Mouse (Mus musculus) erythroblast, adult 5-6 weeks (primary cell): ENCODE measurements around the gene Olfr325. TPM values are rescaled to one million over a fixed set of nuclear protein-coding genes. Genes with fewer than 3 reads are reported as not detected.

Experiments
- ATAC-seq: replicated peaks from 2 replicates; pipeline ENCODE4 v1.8.0; 2016; ENCODE audit warnings: moderate number of reproducible peaks, mild to moderate bottlenecking, moderate TSS enrichment, inconsistent platforms; ENCODE audit not compliant: poor library complexity, low FRiP score, severe bottlenecking
- total RNA-seq, 2 experiments: library from RNA; stranded (forward) in 1 of 2; stranded (reverse) in 1 of 2; fragments of 150-400 nt in 1 of 2; fragments of 200-764, 138-1000 nt in 1 of 2; gene quantifications; 2 replicates each; pipeline versions ENCODE4 v1.2.3 to v1.2.4; 2015 to 2017; ENCODE audit warnings: low replicate concordance in 2 of 2

Gene Olfr325
- total RNA-seq, 2 experiments from 2014 or later = not detected

GRCm38 (mm10) chr11:58618793-58619192, 41.3 kb downstream of the Olfr325 start:
- ATAC-seq = no peak

DNA sequence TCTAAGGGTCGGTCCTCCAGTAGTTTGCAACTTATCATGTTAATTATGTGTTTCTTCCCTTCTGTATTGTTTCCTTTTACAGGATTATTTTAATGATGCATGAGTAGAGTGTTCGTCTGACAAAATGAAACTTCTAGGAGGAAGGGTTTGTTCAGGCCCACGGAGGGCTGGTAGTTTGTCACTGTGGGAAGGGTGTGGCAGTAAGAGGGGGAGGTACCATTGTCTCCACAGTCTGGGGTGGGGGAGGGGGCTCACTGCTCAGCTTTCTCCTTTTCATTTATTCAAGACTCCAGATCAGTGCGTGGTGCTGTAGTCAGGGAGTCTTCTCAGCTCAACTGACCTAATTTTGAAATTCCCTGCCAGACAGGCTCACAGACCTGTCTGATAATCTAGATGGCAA, 48.6 kb downstream of the Olfr325 start:
- ATAC-seq = no peak

DNA sequence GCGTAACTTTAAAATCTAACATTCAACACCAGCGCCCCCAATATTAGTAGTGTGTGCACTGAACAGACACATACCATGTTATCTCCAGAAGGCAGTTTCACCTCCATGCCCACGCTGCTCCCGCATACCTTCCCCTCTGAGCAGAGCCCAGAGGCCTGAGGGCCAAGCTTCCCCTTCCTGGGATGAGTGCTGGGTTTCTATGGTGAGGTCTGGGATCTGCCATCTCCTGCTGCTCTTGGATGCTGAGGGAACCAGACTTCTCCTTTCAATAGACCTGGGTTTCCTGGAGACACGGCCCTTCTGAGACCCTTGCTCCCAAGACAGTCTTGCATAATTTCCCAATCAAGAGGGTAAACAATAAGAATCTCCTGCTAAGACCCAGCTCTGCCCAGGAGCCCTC, 52.9 kb downstream of the Olfr325 start, which contains the start of gene Olfr323:
TSS of gene Olfr323 (minus strand) at position 101 of the 400 bp plus-strand sequence.
- no peak for ATAC-seq

Other genes with a start within 250 kb of the Olfr325 start
- 15.0 and 31.9 TPM in 2 replicates for gene Zfp672, start 247.4 kb upstream of the Olfr325 start, total RNA-seq (2015; ENCODE audit: low replicate concordance)
- gene Zfp672, start 247.4 kb upstream of the Olfr325 start, total RNA-seq (2017; ENCODE audit: low replicate concordance) = 28.5 and 31.1 TPM in 2 replicates
- 13.6 and 20.0 TPM in 2 replicates for gene Sh3bp5l, start 247.0 kb upstream of the Olfr325 start, total RNA-seq (2015; ENCODE audit: low replicate concordance)
- gene Sh3bp5l, start 247.0 kb upstream of the Olfr325 start, total RNA-seq (2017; ENCODE audit: low replicate concordance) = 31.9 and 94.6 TPM in 2 replicates
- not detected in 2 replicates for gene Lypd8, start 198.7 kb upstream of the Olfr325 start, total RNA-seq (2015; ENCODE audit: low replicate concordance)
- not detected in 2 replicates for gene Lypd8, start 198.7 kb upstream of the Olfr325 start, total RNA-seq (2017; ENCODE audit: low replicate concordance)
- gene 1810065E05Rik, start 156.6 kb upstream of the Olfr325 start, total RNA-seq (2015; ENCODE audit: low replicate concordance) = not detected in 2 replicates
- gene 1810065E05Rik, start 156.6 kb upstream of the Olfr325 start, total RNA-seq (2017; ENCODE audit: low replicate concordance) = not detected in 2 replicates
- not detected in 2 replicates for gene Gm12253, start 145.2 kb upstream of the Olfr325 start, total RNA-seq (2015; ENCODE audit: low replicate concordance)
- gene Gm12253, start 145.2 kb upstream of the Olfr325 start, total RNA-seq (2017; ENCODE audit: low replicate concordance) = not detected in 2 replicates
- gene Lypd9, start 124.8 kb upstream of the Olfr325 start, total RNA-seq (2015; ENCODE audit: low replicate concordance) = not detected in 2 replicates
- not detected in 2 replicates for gene Lypd9, start 124.8 kb upstream of the Olfr325 start, total RNA-seq (2017; ENCODE audit: low replicate concordance)
- not detected in 2 replicates for gene Olfr30, start 115.5 kb upstream of the Olfr325 start, total RNA-seq (2015; ENCODE audit: low replicate concordance)
- gene Olfr30, start 115.5 kb upstream of the Olfr325 start, total RNA-seq (2017; ENCODE audit: low replicate concordance) = not detected in 2 replicates
- gene Olfr332, start 85.2 kb upstream of the Olfr325 start, total RNA-seq (2015; ENCODE audit: low replicate concordance) = not detected in 2 replicates
- gene Olfr332, start 85.2 kb upstream of the Olfr325 start, total RNA-seq (2017; ENCODE audit: low replicate concordance) = not detected in 2 replicates
- not detected in 2 replicates for gene Olfr331, start 75.2 kb upstream of the Olfr325 start, total RNA-seq (2015; ENCODE audit: low replicate concordance)
- gene Olfr331, start 75.2 kb upstream of the Olfr325 start, total RNA-seq (2017; ENCODE audit: low replicate concordance) = not detected in 2 replicates
- not detected in 2 replicates for gene Olfr330, start 42.9 kb upstream of the Olfr325 start, total RNA-seq (2015; ENCODE audit: low replicate concordance)
- not detected in 2 replicates for gene Olfr330, start 42.9 kb upstream of the Olfr325 start, total RNA-seq (2017; ENCODE audit: low replicate concordance)
- gene Olfr329-ps, start 31.3 kb upstream of the Olfr325 start, total RNA-seq (2015; ENCODE audit: low replicate concordance) = not detected in 2 replicates
- not detected in 2 replicates for gene Olfr329-ps, start 31.3 kb upstream of the Olfr325 start, total RNA-seq (2017; ENCODE audit: low replicate concordance)
- gene Olfr328, start 22.1 kb upstream of the Olfr325 start, total RNA-seq (2015; ENCODE audit: low replicate concordance) = not detected in 2 replicates
- 0.42 TPM in 1 of 2 replicates, not detected in the other for gene Olfr328, start 22.1 kb upstream of the Olfr325 start, total RNA-seq (2017; ENCODE audit: low replicate concordance)
- gene Olfr224, start 7.2 kb upstream of the Olfr325 start, total RNA-seq (2015; ENCODE audit: low replicate concordance) = not detected in 2 replicates
- not detected in 2 replicates for gene Olfr224, start 7.2 kb upstream of the Olfr325 start, total RNA-seq (2017; ENCODE audit: low replicate concordance)
- gene Olfr324, start 17.4 kb downstream of the Olfr325 start, total RNA-seq (2015; ENCODE audit: low replicate concordance) = not detected in 2 replicates
- 0.14 TPM in 1 of 2 replicates, not detected in the other for gene Olfr324, start 17.4 kb downstream of the Olfr325 start, total RNA-seq (2017; ENCODE audit: low replicate concordance)
- gene 2210407C18Rik, start 38.3 kb downstream of the Olfr325 start, total RNA-seq (2015; ENCODE audit: low replicate concordance) = not detected in 2 replicates
- gene 2210407C18Rik, start 38.3 kb downstream of the Olfr325 start, total RNA-seq (2017; ENCODE audit: low replicate concordance) = not detected in 2 replicates
- gene Olfr323, start 52.8 kb downstream of the Olfr325 start, total RNA-seq (2015; ENCODE audit: low replicate concordance) = 3.5 TPM in 1 of 2 replicates, not detected in the other
- gene Olfr323, start 52.8 kb downstream of the Olfr325 start, total RNA-seq (2017; ENCODE audit: low replicate concordance) = not detected in 2 replicates
- gene Trim58, start 62.7 kb downstream of the Olfr325 start, total RNA-seq (2015; ENCODE audit: low replicate concordance) = 320 and 369 TPM in 2 replicates
- gene Trim58, start 62.7 kb downstream of the Olfr325 start, total RNA-seq (2017; ENCODE audit: low replicate concordance) = 372 and 438 TPM in 2 replicates
- 0.38 and 1.0 TPM in 2 replicates for gene Olfr322, start 81.1 kb downstream of the Olfr325 start, total RNA-seq (2015; ENCODE audit: low replicate concordance)
- 0.42 and 1.0 TPM in 2 replicates for gene Olfr322, start 81.1 kb downstream of the Olfr325 start, total RNA-seq (2017; ENCODE audit: low replicate concordance)
- not detected in 2 replicates for gene Olfr320, start 103.4 kb downstream of the Olfr325 start, total RNA-seq (2015; ENCODE audit: low replicate concordance)
- not detected in 2 replicates for gene Olfr320, start 103.4 kb downstream of the Olfr325 start, total RNA-seq (2017; ENCODE audit: low replicate concordance)
- not detected in 2 replicates for gene Olfr319, start 121.4 kb downstream of the Olfr325 start, total RNA-seq (2015; ENCODE audit: low replicate concordance)
- not detected in 2 replicates for gene Olfr319, start 121.4 kb downstream of the Olfr325 start, total RNA-seq (2017; ENCODE audit: low replicate concordance)
- not detected in 2 replicates for gene Olfr318, start 146.3 kb downstream of the Olfr325 start, total RNA-seq (2015; ENCODE audit: low replicate concordance)
- gene Olfr318, start 146.3 kb downstream of the Olfr325 start, total RNA-seq (2017; ENCODE audit: low replicate concordance) = not detected in 2 replicates
- gene Olfr317, start 161.5 kb downstream of the Olfr325 start, total RNA-seq (2015; ENCODE audit: low replicate concordance) = not detected in 2 replicates
- not detected in 2 replicates for gene Olfr317, start 161.5 kb downstream of the Olfr325 start, total RNA-seq (2017; ENCODE audit: low replicate concordance)
- gene Olfr316, start 175.0 kb downstream of the Olfr325 start, total RNA-seq (2015; ENCODE audit: low replicate concordance) = not detected in 2 replicates
- not detected in 2 replicates for gene Olfr316, start 175.0 kb downstream of the Olfr325 start, total RNA-seq (2017; ENCODE audit: low replicate concordance)
- not detected in 2 replicates for gene Olfr315, start 195.5 kb downstream of the Olfr325 start, total RNA-seq (2015; ENCODE audit: low replicate concordance)
- not detected in 2 replicates for gene Olfr315, start 195.5 kb downstream of the Olfr325 start, total RNA-seq (2017; ENCODE audit: low replicate concordance)
- not detected in 2 replicates for gene Olfr314, start 205.2 kb downstream of the Olfr325 start, total RNA-seq (2015; ENCODE audit: low replicate concordance)
- not detected in 2 replicates for gene Olfr314, start 205.2 kb downstream of the Olfr325 start, total RNA-seq (2017; ENCODE audit: low replicate concordance)
- not detected in 2 replicates for gene Fam183b, start 224.2 kb downstream of the Olfr325 start, total RNA-seq (2015; ENCODE audit: low replicate concordance)
- not detected in 2 replicates for gene Fam183b, start 224.2 kb downstream of the Olfr325 start, total RNA-seq (2017; ENCODE audit: low replicate concordance)
- gene Olfr313, start 237.3 kb downstream of the Olfr325 start, total RNA-seq (2015; ENCODE audit: low replicate concordance) = not detected in 2 replicates
- gene Olfr313, start 237.3 kb downstream of the Olfr325 start, total RNA-seq (2017; ENCODE audit: low replicate concordance) = not detected in 2 replicates